Mouse (Mus musculus) layer of hippocampus, adult 2 months (tissue): ENCODE data around the gene Kcnq1. TPM values are rescaled to one million over a fixed set of nuclear protein-coding genes. Genes with fewer than 3 reads are reported as not detected.

Experiments used
- DNase-seq, 2 experiments: peaks; one replicate each; pipeline ENCODE4 v3.0.0; 2022; ENCODE audit warnings: low spot score in 2 of 2
- H3K27ac ChIP-seq: fragments of 200-600 bp; 2 replicates; pipeline ENCODE4 v1.8.1; 2022
- H3K4me3 ChIP-seq: fragments of 200-600 bp; 2 replicates; pipeline ENCODE4 v1.8.1; 2022; ENCODE audit warnings: mild to moderate bottlenecking
- CTCF ChIP-seq: fragments of 200-600 bp; conservative IDR thresholded peaks from 2 replicates; pipeline ENCODE4 v1.8.1; 2022; ENCODE audit warnings: antibody characterized with exemption, mild to moderate bottlenecking, moderate library complexity
- total RNA-seq, 2 experiments: library from RNA; stranded (reverse); gene quantifications; 2 replicates each; pipeline ENCODE4 v1.2.3; 2021

Gene Kcnq1
- total RNA-seq, 2 experiments from 2014 or later = 0.29 to 0.97 TPM

GRCm38 (mm10) chr7:143367366-143368266, 261.5 kb downstream of the Kcnq1 start:
- no peak overlapping the region for H3K27ac ChIP-seq
- TF ChIP-seq CTCF = no peak
- H3K4me3 ChIP-seq = peak overlapping the region; percentile 36
- no peak for DNase-seq

GRCm38 (mm10) chr7:143368267-143368643, 262.1 kb downstream of the Kcnq1 start:
- H3K4me3 ChIP-seq = peak overlapping the region; percentile 36; the same call in 1 of the 2 replicates
- TF ChIP-seq CTCF = no peak
- H3K27ac ChIP-seq = no peak overlapping the region
- no peak for DNase-seq

- H3K27ac ChIP-seq = no peak overlapping the region
- no peak for DNase-seq
- TF ChIP-seq CTCF = no peak
- H3K4me3 ChIP-seq = no peak overlapping the region
These were observed 265.2 kb downstream of the Kcnq1 start for GRCm38 (mm10) chr7:143371336-143371735.

DNA sequence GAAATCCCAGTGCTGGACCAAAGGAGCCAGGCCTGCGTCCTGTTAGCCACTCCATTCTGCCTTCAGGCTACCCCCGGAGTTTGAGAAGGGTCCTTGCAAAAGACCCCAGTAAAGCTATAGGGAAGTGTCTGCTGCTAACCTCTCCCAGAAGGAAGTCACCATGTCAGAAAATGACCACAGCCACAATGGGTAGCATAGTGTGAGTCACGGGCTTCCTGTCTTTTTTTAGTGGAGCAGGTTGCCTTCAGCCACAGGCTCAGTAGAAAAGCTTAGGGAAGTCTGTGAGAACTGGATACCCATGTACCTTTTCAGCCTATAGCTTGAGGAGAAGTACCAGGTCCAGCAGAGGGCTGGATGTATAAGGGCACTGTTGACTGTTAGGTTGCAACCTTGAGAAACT, 267.1 kb downstream of the Kcnq1 start:
- Histone ChIP-seq H3K27ac (no peak overlapping the region), H3K4me3 (no peak overlapping the region)
- no peak for DNase-seq
- TF ChIP-seq CTCF = no peak

DNA sequence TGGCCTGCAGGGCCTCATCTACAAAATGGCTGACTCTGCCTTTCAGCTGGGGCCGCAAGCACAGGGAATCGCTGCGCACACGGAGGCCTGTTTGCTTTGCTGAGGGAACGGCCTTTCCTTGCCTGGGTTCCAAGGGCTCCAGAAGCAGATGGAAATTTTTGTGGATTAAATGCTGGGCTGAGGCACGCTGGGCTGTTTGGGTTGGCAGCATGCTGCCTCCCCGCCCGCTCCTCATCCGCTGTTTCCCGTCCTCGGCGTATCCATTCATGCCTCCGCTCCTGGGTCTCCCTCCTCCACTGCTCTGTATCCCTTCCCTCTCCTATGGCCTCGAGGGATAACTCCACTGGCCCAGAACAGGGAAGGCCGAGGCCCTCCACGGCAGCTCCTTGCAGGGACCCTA, 269.8 kb downstream of the Kcnq1 start:
- no peak for DNase-seq
- TF ChIP-seq CTCF = no peak
- H3K27ac ChIP-seq = no peak overlapping the region
- no peak overlapping the region for H3K4me3 ChIP-seq

DNA sequence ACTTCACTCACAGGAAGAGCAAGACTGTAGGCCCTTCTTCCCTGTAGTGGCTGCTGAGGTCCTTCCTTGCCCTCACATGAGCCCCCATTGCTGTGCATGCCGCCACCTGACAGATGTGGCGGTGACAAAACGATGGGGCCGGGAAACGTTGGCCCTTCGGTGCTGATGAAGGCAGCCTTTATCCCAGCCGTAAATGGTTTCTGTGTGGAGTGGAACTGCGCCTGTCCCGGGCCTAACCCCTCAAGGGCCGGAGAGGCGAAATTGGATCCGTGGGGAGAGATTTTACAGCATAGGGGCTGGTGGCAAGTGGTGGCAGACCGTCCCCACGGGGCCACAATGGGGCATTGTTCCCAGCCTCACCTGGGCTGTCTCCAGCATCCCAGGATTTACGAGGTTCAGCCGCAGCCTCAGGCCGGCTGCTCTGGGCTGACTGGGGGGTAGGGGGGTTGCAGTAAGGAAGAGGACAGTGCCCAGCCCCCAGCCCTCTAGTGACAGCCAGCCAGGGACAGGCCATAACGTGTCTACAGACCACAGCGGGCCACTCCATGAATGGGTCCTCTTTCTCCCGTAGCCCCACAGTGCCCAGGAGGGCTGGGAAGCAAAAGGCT, 274.4 kb downstream of the Kcnq1 start:
- DNase-seq = no peak
- H3K27ac ChIP-seq = no peak overlapping the region
- H3K4me3 ChIP-seq = no peak overlapping the region
- TF ChIP-seq CTCF = no peak

DNA sequence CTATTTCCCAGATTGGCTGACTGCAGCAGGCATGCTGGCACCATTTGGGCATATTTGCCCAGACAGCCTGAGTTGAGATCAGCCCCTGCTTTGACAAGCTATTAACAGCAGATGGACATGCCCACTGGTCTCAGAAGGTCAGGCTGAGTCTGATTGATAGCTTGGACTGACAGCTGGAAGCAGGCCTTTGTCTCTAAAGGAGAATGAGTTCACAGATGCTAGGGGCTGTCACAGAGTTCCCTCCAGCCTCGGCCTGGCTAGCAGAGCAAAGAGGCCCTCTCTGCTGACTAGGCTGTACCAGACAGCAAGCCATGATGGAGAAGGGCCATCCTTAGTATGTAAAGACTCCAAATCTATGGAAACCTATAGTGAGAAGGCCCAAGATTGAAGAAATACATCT, 280.5 kb downstream of the Kcnq1 start:
- H3K27ac ChIP-seq = no peak overlapping the region
- no peak for TF ChIP-seq CTCF
- H3K4me3 ChIP-seq = no peak overlapping the region
- DNase-seq = no peak

DNA sequence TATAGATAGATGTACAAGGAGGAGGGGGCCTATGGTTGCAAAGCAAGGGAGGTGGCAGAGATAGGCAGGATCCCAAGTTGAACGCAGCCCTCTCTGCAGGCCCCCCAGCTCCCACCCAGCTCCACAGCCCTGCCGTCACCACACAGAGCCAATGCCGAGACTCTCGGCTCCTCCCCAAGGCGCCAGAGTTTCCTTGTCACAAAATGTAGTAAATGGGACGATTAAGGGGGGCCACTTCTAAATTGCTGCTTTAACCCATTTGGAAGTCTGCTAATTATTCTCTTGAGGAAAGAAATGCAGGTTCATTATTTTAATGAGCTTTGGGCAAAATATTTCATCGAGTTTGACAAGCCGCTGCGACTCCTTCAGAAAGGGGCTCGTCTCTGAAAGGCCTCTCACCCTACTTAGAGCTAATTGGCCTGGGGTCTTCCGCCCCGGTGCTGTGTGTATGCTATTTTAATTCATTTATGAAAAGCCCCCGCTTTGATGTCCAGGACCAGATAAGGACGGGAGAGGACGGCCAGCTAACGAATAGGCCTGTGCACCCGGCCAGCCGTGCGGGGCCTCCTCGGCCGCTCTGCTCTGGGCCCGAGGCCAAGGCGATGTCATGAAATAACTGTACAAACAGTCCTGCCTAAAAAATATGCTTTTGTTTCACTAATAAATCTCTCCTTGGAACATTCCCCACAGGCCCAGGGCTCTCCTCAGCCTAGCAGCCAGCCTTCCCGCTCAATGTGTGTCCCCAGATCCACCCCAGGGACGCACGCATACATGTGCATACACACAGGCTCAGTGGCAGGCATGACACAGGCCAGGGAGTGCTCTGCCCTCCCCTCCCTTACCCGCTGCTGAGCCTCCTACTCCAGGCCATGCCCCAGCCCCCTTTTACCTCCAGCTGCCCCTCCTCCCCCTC, 282.9 kb downstream of the Kcnq1 start:
- DNase-seq = no peak
- Histone ChIP-seq H3K27ac (no peak overlapping the region), H3K4me3 (no peak overlapping the region)
- TF ChIP-seq CTCF = no peak

- TF ChIP-seq CTCF = no peak
- no peak for DNase-seq
- H3K27ac ChIP-seq = no peak overlapping the region
- H3K4me3 ChIP-seq = no peak overlapping the region
These were observed 283.7 kb downstream of the Kcnq1 start for GRCm38 (mm10) chr7:143389860-143390259.

DNA sequence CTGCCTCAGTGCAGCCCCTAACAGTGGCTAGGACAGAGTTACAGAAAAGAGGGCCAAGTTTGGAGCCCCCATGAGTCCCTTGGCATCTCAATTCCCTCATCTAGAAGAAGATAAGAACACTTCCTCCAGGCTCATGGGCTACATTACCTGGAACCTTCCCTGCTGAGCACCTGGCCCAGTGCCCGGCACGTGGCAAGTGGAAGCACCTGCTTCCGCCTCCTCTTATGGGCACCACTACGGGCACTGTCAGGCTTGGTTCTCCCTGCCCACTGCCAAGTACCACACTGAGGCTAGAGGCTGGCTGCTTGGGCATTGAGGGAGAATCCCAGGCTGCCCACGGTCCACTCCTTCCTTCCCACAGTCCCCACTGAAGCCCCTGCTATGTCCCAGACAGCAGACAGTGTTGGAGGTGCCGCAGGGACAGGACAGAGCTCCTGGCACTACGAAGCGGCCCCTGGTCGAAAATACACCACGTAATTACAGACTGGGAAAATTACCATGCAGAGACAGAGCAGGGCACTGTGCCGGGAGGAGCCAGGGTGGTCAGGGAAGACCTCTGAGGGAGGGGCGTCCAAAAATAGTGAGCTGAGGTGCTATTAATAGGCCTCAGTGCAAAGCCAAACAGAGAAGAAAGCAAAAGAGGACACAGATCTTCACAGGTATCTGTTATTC, 284.3 kb downstream of the Kcnq1 start:
- no peak overlapping the region for H3K27ac ChIP-seq
- no peak for TF ChIP-seq CTCF
- DNase-seq = no peak
- no peak overlapping the region for H3K4me3 ChIP-seq

- DNase-seq = no peak
- TF ChIP-seq CTCF = no peak
- no peak overlapping the region for H3K27ac ChIP-seq
- no peak overlapping the region for H3K4me3 ChIP-seq
These were observed 289.0 kb downstream of the Kcnq1 start for GRCm38 (mm10) chr7:143395113-143395563.

GRCm38 (mm10) chr7:143399756-143400155, 293.6 kb downstream of the Kcnq1 start:
- DNase-seq = no peak
- no peak for TF ChIP-seq CTCF
- Histone ChIP-seq H3K4me3 (no peak overlapping the region), H3K27ac (no peak overlapping the region)
